Mouse (Mus musculus): ENCODE measurements around the gene P2rx4.

- TF ChIP-seq CTCF (IDR thresholded peaks at IDR 0.05; ENCODE audit: insufficient read depth, low read length) (no peak), POLR2A (IDR thresholded peaks at IDR 0.05; ENCODE audit: borderline replicate concordance, extremely low read depth, low read depth, low read length) (no peak)
Observed at GRCm38 (mm10) chr5:122726595-122726994, 19.3 kb downstream of the P2rx4 start.
